Mouse (Mus musculus) adipocyte (in vitro differentiated cells): Measurements from ENCODE around the gene Mfsd7a.
A peak's percentile ranks its signal among the peaks of the same experiment; 100 is the strongest.
"Not testable (repeated sequence)": the region's sequence is repeated elsewhere in the genome, so short reads cannot be mapped to it uniquely, and the experiment has no call there.

Experiments
- DNase-seq: peaks from one replicate; pipeline ENCODE4 v3.0.0-alpha.2; 2016; ENCODE audit warnings: low spot score

Gene Mfsd7a

DNA sequence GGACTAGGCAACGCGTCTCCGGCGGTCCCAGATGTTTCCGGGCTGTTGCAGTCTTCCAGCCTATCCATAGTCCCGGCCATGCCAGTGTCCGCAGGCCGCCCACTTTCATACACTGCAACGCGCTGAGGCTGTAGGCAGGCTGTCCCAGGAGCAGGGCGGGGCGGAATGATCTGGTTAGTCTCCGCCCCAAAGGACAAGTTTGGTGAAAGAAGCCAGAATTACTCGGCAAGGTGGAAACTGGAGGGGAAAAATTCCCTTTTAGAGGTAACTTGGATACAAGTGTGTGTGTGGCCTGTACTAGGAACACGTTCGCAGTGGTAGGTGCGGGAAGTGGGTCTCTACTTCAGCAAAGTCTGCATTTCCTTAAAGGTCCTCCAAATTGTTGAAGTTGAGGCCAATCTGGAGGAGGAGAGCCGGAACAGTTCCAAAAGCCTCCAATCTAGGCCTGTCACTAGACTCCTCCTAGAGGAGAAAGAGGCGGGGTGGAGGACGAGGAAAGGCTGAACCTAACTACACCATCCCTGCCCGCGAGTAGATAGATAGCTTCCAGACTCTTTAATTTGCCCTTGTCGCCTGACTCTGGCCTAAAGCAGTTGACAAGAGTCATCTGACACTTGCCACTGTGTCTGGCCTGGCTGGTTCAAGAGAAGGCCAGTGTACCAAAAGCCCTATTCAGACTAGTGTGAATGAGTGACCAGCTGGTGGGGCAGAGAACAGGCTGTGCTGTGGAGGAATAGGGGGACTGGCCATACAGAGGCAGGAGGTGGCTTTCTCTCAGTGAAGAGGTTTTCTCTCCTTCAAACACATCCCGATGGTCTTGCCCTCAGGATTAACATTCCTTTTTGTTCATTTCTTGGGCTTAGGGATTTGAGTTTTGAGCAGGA lies at the start of gene Mfsd7a:
Gene Mfsd7a (minus strand): TSS at position 107 of the 884 bp plus-strand sequence.
- DNase-seq, result peak; percentile 73

DNA sequence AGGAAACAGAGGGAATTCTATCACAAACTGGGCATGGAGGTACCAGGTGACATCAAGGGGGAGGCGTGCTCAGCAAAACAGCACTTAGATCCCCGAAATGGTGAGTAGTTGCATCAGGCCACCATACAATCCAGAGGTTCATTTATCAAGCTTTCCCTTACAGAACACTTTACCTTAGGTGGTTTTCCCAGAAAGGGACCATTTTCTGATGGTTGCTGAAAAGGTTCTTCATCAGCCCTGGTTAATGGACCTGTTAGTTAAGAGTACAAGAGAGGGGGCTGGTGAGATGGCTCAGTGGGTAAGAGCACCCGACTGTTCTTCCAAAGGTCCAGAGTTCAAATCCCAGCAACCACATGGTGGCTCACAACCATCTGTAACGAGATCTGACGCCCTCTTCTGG lies 37.5 kb upstream of the Mfsd7a start:
- not testable (repeated sequence) for DNase-seq

DNA sequence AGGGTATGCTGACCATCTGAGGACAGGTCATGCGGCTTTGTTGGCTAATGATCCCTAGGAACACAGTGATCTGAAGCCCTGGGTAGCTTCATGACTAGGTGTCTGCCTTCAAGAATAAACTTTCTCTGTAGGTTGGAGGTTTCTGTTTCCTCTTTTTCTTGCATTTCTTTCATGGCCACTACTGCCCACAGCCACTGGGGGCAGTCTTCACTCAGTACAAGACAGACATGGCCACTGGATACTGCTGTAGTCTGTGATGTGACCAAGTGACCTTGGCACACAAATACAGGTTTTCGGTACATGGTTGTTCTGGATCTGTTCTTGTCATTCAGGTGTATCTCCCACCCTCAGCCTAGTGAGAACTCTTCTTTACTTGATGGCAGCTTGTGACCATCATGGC lies 36.5 kb upstream of the Mfsd7a start:
- DNase-seq, result peak; percentile 50

DNA sequence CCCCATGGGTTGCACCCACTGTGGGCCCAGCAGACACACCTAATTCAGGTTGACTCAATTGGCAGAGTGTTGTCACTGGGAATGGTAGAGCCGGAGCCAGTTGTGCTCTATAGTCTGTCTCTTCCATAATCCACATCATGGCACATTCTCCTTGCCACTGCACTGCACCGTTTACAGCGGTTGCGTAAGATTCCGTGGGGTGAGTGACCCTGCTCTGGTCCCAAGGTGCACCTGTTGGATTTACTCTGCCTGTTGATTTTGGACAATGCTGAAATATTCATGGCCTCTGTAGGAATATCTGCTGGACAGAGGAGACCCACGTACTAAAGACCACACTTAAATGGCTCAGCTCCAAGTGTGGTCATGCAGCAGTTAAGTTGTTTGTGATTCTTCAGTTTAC lies 34.3 kb upstream of the Mfsd7a start:
- DNase-seq, result no peak

DNA sequence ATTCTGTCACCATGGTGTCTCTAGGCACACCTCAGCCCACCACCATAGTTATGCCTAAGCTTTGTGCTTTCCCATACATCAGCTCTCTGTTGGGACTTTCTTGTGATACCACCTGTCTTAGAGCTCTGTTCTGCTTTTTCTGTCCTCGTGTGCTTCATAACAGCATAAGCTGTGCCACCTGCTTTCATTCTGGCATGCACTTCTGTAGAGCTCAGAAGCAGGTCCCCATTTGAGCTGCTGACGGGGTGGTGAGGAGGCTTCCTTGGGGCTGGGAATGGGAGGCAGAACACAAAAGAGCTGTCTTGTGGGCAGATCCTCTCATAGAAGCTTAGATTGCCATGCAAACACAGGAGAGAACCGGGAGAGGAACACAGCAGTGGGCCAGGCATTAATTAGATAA lies 27.3 kb upstream of the Mfsd7a start:
- no peak for DNase-seq

DNA sequence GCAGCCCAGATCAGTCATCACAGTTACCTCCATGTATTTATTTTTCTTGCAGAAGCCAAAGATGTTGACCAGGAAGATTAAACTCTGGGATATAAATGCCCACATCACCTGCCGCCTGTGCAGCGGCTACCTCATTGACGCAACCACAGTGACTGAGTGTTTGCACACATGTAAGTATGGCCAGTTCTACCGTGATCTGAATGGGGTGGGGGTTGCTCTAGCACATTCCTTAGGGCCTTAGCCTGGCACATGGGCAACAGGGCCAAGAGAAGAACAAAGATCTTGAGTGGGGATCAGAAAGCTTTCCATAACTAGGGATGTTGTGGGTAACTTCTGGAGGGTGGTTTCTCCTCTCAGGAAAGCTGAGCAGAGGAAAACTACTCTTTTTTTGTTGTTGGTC lies 25.0 kb upstream of the Mfsd7a start:
- no peak for DNase-seq

DNA sequence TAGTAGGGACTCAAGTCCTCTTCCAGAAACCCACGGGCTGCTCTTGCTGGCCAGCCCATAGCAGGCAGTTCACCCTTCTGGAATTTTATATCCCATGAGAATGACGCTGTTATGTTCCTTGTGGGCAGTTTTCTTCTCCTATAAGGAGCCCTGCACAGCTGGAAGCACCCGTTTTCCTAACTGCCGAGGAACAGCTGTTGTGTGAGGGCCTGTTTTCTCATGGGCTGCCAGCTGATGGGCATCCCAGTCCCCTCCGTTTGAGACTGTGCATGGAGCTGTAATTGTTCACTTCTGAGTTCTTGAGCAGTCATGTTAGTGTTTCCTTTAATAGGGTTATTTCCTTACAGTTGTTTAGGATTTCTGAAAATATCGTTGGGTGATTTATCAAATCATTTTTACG lies 20.9 kb upstream of the Mfsd7a start:
- DNase-seq, result no peak

DNA sequence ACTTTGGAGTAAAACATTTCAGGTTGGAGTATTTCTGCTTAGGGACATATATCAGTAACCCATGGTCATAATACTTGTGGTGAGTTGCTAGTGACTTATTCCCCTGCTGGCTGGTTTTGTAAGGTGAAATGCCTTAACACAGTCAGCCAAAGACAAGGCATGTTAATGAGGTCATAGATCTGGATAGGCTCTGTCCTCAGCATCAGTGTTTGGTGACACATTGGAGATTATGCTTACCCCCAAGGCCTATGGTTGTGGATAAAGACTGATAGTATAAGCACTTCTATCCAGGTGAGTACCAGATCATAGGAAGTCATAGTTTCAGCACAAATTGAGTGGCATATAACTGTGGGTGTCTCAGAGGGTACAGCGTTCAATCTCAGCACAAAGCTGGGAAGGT lies 18.0 kb upstream of the Mfsd7a start:
- no peak for DNase-seq

DNA sequence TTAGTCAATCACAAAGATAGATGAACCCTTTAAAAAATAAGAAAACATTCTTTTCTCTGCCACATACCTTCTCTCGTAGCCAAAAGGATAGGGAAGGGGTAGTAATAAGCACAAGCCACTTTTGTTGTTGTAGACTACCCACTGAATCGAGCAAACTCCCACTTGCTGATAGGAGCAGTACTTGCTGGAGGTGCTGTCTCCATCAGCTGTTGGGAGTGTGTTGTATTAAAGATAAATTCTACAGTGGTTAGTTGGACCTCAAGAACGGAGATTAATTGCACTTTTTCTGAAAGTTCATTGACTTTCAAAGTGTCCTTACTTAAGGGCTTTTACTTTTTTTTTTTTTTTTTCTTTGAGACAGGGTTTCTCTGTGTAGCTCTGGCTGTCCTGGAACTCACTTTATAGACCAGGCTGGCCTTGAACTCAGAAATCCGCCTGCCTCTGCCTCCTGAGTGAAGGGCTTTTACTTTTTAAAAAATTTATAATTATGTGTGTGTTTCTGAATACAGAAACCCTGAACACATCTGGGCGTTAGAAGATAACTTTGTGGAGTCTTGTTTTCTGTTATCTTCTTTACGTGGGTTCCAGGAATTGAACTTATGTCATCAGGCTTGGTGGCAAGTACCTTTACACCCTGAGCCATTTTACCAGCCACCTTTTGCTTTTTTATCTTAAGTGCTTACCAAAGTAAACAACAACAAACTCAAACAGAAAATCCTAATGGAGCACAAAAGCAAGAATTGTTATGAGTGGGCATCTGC lies 16.6 kb upstream of the Mfsd7a start:
- no peak for DNase-seq

DNA sequence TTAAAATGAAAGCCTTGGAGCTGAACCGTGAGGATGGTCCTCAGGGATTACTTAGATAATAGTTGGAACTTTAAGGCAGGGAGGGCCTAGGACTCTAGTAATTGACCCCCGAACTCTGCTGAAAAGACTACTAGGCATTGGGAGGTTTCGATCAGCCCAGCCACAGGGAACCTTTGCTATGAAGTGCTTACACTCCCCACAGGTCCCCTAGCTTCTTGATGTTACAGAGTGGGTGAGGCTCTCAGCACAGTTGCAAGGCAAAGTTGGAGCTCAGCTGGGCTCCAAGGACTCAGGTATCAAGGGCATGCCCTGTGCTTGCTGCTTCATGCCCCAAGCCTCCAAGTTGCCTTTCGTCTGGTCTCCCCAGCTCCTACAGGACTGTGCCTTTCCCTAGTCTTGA lies 13.8 kb upstream of the Mfsd7a start:
- DNase-seq, result no peak

DNA sequence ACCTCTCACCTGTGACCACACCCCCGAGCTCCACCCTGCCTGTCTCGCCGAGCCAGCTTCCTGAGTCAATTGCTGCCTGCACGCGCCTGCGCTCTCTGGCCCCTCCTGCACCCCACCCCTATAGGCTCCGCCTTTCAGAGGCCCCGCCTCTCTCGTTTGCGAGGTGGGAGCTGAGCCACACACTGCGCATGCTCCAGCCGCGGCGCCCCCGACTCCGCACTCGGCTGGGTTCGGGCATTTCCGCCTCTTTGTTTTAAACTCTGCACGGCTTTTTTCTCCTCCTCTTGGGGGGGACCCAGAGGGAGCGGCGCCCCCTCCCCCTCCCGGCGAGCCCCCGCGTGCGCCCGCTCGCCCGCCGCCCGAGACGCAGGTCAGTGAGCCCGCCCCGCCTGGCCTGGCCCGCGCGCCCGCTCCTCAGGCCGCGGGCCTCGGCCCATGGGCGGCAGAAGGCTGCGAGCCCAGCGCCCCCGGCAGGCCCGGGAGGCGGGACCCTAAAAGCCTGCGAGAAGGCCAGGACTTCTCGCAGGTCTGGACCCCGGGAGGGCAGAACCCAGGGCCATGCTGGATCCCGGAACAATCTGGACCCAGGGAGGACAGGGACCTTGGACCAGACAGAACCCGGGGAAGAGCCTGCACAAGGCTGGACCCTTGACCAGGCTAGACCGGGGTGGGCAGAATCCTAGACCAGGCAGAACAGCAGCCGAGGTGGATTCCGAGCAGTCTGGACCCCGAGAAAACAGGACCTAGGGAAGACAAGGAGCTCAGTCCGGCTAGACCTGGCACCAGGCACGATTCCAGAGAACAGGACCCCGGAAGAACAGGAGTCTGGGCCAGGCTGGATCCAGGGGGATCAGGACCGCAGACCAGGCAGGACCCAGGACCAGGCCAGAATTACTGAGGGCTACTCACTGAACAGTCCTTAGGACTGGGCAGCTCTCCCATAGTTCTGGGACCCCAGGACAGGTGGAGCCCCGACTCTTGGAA lies 12.7 kb upstream of the Mfsd7a start, which contains the start of gene Pcgf3:
Gene Pcgf3 (plus strand): TSS at position 151 of the 984 bp plus-strand sequence.
- peak; percentile 95 for DNase-seq

DNA sequence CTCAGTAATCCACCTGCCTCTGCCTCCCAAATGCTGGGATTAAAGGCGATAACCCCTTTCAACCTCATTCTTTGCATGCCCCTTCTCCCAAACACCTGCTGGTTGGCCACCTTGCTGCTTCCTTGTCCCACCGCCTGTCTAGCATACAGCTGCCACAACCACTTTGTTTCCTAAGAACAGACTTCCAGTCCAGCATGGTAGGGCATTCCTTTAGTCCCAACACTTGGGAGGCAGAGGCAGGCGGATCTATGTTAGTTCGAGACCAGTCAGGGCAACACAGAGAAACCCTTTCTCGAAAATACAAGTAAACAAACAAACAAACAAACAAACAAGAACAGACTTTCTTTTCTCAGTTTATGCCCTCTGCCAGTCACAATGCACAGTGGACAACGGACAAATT lies 11.8 kb upstream of the Mfsd7a start:
- DNase-seq, result no peak

DNA sequence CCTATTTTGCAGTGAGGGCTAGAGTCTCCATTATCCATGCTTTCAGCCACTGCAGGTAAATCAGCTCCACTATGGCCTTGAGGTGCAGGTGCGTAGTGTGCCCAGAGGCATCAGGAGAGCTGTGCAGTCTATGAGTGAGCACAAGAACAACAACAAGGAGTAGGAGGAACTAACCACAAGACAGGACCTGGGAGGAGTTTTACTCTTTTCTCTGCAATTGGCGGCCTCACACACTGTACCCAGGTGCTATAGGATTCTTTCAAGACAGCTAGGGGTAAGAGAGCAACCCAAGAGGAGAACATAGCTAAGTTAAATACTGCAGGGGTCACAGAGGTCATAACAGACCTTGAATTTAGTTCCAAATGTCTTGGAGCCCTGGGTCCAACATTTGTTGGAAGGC lies 10.0 kb upstream of the Mfsd7a start:
- no peak for DNase-seq

DNA sequence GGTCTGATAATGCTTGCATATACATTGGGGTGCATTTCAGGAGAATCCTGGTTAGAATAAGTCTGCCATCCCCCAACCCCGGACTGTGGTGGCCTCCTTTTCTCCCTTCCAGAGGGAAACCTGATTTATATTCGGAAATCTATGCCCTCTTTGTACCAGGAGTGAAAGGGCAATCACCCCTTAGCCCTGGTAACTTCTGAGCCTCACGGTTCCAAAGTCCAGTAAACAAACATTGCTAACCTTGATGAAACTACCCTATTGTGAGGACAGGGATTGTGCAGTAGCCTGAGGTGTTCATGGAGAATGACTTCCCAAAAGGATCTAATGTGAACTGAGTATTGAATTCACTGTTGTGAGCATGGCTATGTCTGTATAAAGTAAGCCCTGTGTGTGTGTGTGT lies 5.4 kb upstream of the Mfsd7a start:
- DNase-seq, result no peak

DNA sequence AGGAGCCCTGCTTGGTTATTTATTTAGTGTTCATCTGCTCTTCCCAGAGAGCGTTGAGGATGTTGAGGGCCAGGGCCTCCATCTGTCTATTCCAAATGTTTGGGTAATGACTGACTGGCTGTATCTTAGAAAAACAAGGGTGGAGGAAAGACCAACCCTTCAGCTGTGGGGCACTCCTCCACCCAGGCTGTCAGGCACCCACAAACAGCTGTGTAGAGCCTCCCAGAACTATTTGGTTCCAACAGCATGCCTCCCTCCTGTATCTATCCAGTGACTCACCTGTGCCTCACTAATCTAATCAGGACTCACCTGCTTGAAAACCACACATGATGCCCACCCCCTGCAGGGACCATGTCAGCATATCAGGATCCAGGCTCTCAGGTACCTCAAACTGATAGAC lies 3.7 kb upstream of the Mfsd7a start:
- no peak for DNase-seq

DNA sequence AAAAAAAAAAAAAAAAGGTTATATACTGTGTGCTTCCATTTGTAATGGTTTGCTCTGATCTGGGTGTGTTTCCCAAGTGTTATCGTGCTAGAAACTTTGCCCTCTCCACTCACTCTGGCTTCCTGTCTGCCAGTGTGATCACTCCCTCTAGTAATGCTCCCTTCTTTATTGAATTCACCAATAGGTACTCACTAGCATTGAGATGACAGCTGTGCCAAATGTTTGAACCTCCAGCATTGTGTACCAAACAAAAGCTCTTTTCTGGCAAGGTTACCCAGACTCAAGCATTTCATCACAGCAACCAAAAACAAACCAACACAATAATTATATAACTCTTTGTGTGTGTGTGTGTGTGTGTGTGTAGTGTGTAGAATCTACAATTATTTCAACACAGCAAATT lies 2.9 kb upstream of the Mfsd7a start:
- no peak for DNase-seq

DNA sequence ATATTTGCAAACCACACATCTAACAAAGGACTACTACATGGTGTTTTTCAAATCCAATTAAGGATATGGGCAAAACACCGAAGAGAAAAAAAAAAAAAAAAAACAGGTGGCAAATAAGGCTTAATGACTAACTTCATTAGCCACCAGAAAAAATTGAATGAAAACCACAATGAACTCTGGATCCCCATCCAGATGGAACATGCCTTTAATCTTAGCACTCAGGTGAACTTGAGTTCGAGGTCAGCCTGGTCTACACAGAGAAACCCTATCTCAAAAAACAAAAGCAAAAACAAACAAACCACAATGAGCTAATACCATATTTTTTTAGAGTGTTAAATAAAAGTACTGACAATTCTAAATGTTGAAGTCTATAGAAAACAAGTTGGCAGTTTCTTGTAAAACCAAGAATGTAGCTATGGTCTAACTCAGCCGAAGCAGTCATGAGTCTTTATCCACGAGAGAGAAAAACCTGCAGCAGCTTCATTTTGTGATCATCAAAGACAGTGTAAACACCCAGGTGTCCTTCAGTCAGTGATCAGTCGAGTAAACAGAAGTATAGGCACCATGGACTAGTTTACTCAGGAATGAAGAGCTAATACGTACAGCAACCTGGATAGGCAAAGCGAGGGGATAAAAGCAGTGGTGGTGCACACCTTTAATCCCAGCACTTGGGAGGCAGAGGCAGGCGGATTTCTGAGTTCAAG lies 2.3 kb upstream of the Mfsd7a start:
- no peak for DNase-seq

DNA sequence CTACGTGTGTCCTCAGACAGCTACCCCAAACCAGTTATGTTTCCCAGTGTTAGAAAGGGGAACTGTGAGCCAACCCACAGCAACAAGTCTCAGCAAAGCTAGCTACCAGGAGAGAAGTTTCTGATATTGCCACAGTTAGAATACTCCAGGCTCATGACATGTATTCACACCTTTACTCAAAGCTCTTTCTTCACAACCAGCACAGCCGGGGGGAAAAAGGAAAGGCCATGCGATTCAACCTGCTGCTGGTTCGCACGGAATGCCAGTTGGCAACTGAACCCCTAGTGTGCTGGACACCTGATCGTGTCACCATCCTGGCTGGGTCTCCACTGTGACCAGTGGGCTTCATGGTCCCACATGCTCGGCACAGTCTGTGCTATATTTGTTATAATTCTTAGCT lies 834 bp downstream of the Mfsd7a start:
- DNase-seq, result no peak

DNA sequence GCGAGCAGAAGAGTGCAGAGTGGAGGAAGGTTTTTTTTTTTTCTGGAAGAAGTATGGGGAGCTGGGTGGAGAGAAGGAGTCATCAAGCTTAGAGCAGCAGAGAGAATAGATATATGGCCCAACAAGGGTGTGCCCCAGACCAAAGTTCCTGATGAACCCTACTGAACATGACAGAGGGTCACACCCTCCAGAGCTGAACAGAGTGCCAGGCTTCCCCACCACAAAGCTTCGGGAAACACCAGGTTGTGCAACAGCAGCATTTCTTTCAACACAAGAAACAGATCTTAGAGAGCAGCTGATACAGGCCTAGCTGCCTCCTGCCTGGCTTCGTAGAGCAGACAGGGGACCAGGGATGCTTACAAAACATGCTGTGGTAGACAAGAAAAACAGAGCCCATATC lies 1.7 kb downstream of the Mfsd7a start:
- DNase-seq, result no peak

DNA sequence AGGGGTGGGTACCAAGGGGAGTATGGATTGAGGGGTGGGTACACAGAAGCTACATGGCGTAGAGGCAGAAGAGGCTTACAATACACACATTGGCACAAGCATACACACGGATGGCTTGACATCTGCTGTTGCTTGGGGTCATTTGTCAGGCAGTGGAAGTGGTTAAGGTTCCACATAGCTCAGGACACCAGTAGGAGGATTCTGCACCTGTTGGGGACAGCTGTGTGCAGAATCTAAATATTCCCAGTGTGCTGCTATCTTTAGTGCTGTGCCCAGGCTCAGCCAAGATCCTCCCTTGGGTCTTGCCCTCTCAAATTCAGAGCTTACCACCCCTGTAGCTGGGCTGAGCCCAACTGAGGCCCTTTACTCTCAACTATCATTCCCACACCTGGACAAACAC lies 12.6 kb downstream of the Mfsd7a start:
- DNase-seq, result no peak

DNA sequence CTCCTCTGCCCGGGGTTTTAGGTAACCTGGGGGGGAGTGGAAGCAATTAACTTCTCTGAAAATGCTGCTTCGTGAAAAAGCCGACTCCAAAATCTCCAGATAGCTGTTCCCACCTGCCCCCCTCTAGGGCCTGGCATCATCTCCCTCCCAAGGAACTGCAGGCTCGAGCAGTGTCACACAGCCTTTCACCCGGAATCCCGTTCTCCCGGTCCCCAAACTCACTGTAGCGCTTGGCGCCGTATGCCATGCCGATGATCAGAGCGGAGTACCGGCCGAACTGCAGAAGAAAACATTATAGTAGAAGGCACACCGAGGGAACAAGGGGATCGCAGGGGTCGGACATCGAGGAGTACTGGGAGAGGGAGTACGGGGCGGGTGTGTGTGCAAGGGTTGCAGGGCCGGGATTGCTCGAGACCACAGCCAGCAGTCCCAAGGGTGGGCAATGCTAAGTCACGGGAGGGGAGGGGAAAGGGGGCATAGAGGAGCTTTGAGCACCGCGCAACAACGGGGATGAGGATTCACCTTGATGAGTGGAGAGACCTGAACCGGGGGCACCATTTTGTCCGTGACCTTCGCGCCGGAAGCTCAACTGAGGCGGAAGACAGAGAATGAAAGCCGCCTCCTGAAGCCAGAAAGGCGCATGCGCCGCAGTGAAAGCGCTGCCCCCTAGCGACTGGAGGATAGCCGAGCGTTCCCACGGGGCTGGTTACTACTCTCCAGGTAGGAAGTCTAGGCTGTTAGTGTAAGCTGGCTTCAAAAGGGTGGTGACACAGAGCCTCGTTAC lies 14.7 kb downstream of the Mfsd7a start, which contains the start of gene Atp5k:
Gene Atp5k (minus strand): TSS at position 645 of the 784 bp plus-strand sequence.
- peak; percentile 95 for DNase-seq
